Mouse (Mus musculus): ENCODE measurements at regions not wholly inside any gene's neighbourhood (a gene's known extent, or its start where the extent isn't known, plus 50 kb on each side); places are given as distances from the start of the nearest gene placed in this dataset.

DNA sequence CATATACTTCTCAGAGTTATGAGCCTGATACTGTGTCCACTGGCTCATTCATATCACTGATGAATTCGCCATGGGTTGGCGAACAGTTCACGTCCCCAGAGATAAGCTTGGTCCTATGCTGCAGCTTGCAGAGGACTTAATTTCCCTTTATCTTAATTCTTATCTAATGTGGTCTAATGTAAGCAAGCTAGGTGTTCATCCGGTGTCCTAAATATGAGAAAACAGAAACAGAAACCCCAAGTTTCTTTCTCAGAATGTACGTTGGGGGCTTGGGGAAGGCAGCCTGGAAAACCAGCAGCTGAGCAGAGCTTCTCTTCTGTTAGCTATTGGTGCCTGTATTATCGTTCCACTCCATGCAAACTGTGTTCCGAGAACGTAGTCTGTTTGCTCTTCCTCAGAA lies 170.1 kb downstream of the 1700064H15Rik start:
- 87% methylated on average over 8 of the region's 8 CpGs for WGBS
- H3K4me1 ChIP-seq (ENCODE audit: control insufficient read depth, insufficient read depth, low read length), result no peaks in the 10 kb centered on the region
- H3K9me3 ChIP-seq (ENCODE audit: control insufficient read depth, low read length), result no peaks in the 10 kb centered on the region
- H3K36me3 ChIP-seq (ENCODE audit: control insufficient read depth, insufficient read depth, low read length), result no peaks in the 10 kb centered on the region
- H3K9ac ChIP-seq (ENCODE audit: low read length), result no peak overlapping the region
- H3K4me2 ChIP-seq, result no peak overlapping the region
- ATAC-seq (ENCODE audit: low FRiP score), result no peak
- H3K4me3 ChIP-seq (ENCODE audit: low read depth, low read length), result no peak overlapping the region
- no peaks in the 10 kb centered on the region for H3K27me3 ChIP-seq (ENCODE audit: control insufficient read depth, insufficient read depth, low read length)
- H3K27ac ChIP-seq (ENCODE audit: low read depth, low read length), result no peak overlapping the region
- no peak for DNase-seq (ENCODE audit: low spot score, missing footprints)

DNA sequence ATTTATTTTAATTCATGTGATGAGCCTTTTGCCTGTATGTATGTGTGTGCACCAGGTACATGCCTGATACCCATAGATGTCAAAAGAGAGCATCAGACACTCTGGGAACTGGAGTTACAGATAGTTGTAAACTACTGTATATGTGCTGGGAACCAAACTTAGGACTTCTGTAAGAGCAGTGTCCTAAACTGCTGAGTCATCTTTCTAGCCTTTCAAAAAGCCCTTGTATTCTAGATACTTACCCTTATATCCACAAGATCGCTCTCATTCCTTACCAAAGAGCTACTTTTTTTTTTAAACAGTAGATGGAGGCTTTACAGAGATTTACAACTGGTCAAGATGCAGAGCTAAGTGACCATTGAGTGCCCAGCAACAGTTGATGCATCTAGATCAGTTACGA lies 171.0 kb downstream of the 1700064H15Rik start:
- Histone ChIP-seq H3K4me3 (ENCODE audit: low read depth, low read length) (no peak overlapping the region), H3K27me3 (ENCODE audit: control insufficient read depth, insufficient read depth, low read length) (no peaks in the 10 kb centered on the region), H3K36me3 (ENCODE audit: control insufficient read depth, insufficient read depth, low read length) (no peaks in the 10 kb centered on the region), H3K9me3 (ENCODE audit: control insufficient read depth, low read length) (no peaks in the 10 kb centered on the region), H3K9ac (ENCODE audit: low read length) (no peak overlapping the region), H3K4me2 (no peak overlapping the region), H3K27ac (ENCODE audit: low read depth, low read length) (no peak overlapping the region), H3K4me1 (ENCODE audit: control insufficient read depth, insufficient read depth, low read length) (no peaks in the 10 kb centered on the region)
- 92% methylated on average over 2 of the region's 2 CpGs for WGBS
- DNase-seq (ENCODE audit: low spot score, missing footprints) (no peak), ATAC-seq (ENCODE audit: low FRiP score) (no peak)

DNA sequence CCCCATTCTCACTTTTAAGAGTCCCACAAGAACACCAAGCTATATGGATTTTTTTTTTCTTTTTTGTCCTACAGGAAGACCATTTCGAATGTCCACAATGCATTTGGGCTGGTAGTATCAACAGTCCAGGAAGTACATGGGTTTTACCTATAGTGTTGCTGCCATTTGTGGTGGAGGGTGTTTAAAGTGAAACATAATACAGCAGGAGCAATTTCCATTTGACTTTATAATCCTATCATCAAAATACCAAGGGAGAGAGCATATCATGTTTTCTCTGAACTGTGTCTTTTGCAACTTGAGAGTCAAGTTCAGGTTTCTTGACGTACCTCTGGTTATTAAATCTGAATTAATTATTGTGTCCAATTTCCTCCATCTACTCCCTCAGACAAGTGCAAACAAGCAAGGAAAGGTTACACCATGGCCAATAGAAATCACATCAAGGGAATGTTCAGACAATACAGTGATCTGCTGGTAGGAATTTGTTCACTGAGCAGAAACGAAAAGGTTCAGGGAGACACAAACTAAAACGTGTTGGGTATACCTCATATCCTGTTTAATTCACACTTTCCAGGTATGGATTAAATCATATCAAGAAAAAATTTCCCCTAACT lies 172.5 kb downstream of the 1700064H15Rik start:
- Histone ChIP-seq H3K9ac (ENCODE audit: low read length) (no peak overlapping the region), H3K4me1 (ENCODE audit: control insufficient read depth, insufficient read depth, low read length) (no peaks in the 10 kb centered on the region), H3K4me2 (no peak overlapping the region), H3K27ac (ENCODE audit: low read depth, low read length) (no peak overlapping the region), H3K27me3 (ENCODE audit: control insufficient read depth, insufficient read depth, low read length) (no peaks in the 10 kb centered on the region), H3K36me3 (ENCODE audit: control insufficient read depth, insufficient read depth, low read length) (no peaks in the 10 kb centered on the region), H3K9me3 (ENCODE audit: control insufficient read depth, low read length) (no peaks in the 10 kb centered on the region), H3K4me3 (ENCODE audit: low read depth, low read length) (no peak overlapping the region)
- 83% methylated on average over 4 of the region's 4 CpGs for WGBS
- no peak for ATAC-seq (ENCODE audit: low FRiP score)
- DNase-seq (ENCODE audit: low spot score, missing footprints), result no peak

DNA sequence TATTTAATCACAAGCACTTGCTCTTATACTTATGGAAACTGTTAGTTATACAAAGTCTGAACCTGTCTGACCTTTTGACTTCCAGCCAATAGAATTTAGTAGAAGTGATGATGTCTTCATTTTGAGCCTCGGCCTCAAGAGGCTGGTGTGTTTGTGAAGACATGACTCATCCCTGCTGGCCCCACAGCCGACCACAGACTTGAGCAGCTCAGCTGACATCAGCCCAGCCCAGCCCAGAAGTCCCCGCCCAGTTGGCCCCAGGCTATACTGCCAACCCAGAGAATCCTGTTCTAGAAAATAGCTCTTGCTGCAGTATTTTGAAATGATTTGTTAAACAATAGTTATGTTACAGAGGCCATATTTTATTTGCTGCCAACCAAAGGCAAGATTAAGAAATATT lies 177.5 kb downstream of the 1700064H15Rik start:
- DNase-seq (ENCODE audit: low spot score, missing footprints), result no peak
- WGBS, result 48% methylated on average over 3 of the region's 3 CpGs
- Histone ChIP-seq H3K4me3 (ENCODE audit: low read depth, low read length) (no peak overlapping the region), H3K36me3 (ENCODE audit: control insufficient read depth, insufficient read depth, low read length) (no peaks in the 10 kb centered on the region), H3K27ac (ENCODE audit: low read depth, low read length) (no peak overlapping the region), H3K27me3 (ENCODE audit: control insufficient read depth, insufficient read depth, low read length) (no peaks in the 10 kb centered on the region), H3K4me1 (ENCODE audit: control insufficient read depth, insufficient read depth, low read length) (no peaks in the 10 kb centered on the region), H3K9ac (ENCODE audit: low read length) (no peak overlapping the region), H3K9me3 (ENCODE audit: control insufficient read depth, low read length) (no peaks in the 10 kb centered on the region), H3K4me2 (no peak overlapping the region)
- peak; percentile 54; the same call in 1 of the 2 replicates for ATAC-seq (ENCODE audit: low FRiP score)

DNA sequence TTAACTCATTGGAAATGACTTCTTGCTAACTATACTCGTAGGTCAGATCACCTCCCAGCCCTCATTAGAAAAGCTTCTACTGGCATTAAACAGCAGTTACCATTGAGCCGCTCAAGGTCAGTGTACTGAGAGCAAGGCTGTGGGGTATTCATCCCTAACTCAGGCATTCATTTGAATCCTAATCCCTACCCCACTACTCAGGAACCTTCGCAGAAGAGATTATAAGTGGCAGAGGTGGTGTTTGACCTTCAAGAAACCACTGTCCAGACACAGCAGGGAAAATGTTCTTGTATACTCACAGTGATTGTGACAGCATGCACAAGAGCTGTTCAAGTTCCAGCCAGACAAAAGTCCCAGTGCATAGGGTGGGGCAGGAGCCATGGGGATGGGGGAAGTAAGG lies 179.5 kb downstream of the 1700064H15Rik start:
- ATAC-seq (ENCODE audit: low FRiP score), result no peak
- H3K4me2 ChIP-seq, result no peak overlapping the region
- no peaks in the 10 kb centered on the region for H3K36me3 ChIP-seq (ENCODE audit: control insufficient read depth, insufficient read depth, low read length)
- H3K9me3 ChIP-seq (ENCODE audit: control insufficient read depth, low read length), result no peaks in the 10 kb centered on the region
- no peak overlapping the region for H3K9ac ChIP-seq (ENCODE audit: low read length)
- whole genome bisulfite sequencing, result 76% methylated on average over 3 of the region's 3 CpGs
- H3K27ac ChIP-seq (ENCODE audit: low read depth, low read length), result no peak overlapping the region
- DNase-seq (ENCODE audit: low spot score, missing footprints), result no peak
- no peak overlapping the region for H3K4me3 ChIP-seq (ENCODE audit: low read depth, low read length)
- no peaks in the 10 kb centered on the region for H3K27me3 ChIP-seq (ENCODE audit: control insufficient read depth, insufficient read depth, low read length)
- no peaks in the 10 kb centered on the region for H3K4me1 ChIP-seq (ENCODE audit: control insufficient read depth, insufficient read depth, low read length)

DNA sequence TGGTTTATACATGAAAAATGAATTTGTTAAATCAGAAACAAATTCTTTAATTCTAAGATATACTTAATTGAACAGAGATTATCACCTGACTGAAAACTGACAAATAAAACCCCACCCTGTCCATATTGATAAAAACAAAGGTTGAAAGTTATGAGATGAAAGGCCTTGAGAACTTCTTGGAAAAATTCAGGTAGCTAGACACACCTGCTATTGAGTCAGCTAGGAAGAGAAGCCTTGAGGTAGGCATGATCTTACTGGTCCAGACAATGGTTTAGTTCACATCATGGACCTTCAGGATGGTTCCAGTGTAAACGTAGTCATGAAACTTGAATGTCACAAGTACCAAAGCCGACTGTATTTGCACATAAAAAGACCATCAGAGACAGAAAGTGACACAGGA lies 180.3 kb downstream of the 1700064H15Rik start:
- DNase-seq (ENCODE audit: low spot score, missing footprints) (no peak), ATAC-seq (ENCODE audit: low FRiP score) (no peak)
- H3K27ac ChIP-seq (ENCODE audit: low read depth, low read length), result no peak overlapping the region
- H3K9me3 ChIP-seq (ENCODE audit: control insufficient read depth, low read length), result no peaks in the 10 kb centered on the region
- no peaks in the 10 kb centered on the region for H3K36me3 ChIP-seq (ENCODE audit: control insufficient read depth, insufficient read depth, low read length)
- no peaks in the 10 kb centered on the region for H3K4me1 ChIP-seq (ENCODE audit: control insufficient read depth, insufficient read depth, low read length)
- no peaks in the 10 kb centered on the region for H3K27me3 ChIP-seq (ENCODE audit: control insufficient read depth, insufficient read depth, low read length)
- no peak overlapping the region for H3K4me2 ChIP-seq
- H3K9ac ChIP-seq (ENCODE audit: low read length), result no peak overlapping the region
- no peak overlapping the region for H3K4me3 ChIP-seq (ENCODE audit: low read depth, low read length)
- WGBS, result 83% methylated on average over 2 of the region's 2 CpGs

DNA sequence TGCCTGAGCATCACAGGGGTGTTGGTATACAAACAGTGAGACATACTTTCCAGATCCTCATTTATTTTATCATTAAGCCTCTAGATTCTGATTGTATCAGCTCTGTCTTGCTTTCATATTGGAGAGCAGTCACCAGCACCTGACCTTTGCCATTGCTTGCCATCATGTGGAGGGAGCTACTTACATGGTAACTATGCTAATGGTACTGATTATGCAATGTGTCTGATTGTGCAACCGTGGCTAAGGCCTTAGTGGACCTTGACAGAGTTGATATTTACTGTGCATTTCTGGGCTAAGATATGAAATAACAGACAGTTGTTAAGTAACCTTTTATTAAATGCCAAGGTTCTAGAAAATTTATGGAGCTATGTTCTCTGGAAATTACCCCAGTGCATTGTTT lies 180.7 kb downstream of the 1700064H15Rik start:
- Histone ChIP-seq H3K9ac (ENCODE audit: low read length) (no peak overlapping the region), H3K4me2 (no peak overlapping the region), H3K4me3 (ENCODE audit: low read depth, low read length) (no peak overlapping the region), H3K27me3 (ENCODE audit: control insufficient read depth, insufficient read depth, low read length) (no peaks in the 10 kb centered on the region), H3K9me3 (ENCODE audit: control insufficient read depth, low read length) (no peaks in the 10 kb centered on the region), H3K27ac (ENCODE audit: low read depth, low read length) (no peak overlapping the region), H3K4me1 (ENCODE audit: control insufficient read depth, insufficient read depth, low read length) (no peaks in the 10 kb centered on the region), H3K36me3 (ENCODE audit: control insufficient read depth, insufficient read depth, low read length) (no peaks in the 10 kb centered on the region)
- WGBS, result 79% methylated on average over 1 of the region's 1 CpGs
- DNase-seq (ENCODE audit: low spot score, missing footprints) (no peak), ATAC-seq (ENCODE audit: low FRiP score) (no peak)

DNA sequence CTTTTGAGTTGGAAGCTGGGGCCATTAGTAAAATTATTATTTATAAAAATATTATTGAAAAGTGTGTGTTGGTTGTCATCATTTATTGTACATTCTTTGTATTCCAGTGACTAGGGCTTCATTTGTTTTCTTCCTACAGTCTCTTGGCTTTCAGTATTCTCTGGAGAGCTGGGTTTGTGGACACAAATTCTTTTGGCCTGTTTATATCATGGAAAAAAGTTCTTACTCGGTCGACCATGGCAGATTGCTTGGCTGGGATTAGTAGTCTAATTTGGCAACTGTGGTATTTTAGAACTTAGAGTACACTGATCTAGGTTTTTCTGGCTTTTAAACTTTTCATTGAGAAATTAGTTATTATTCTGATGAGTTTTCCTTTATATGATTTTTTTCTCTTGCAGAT lies 183.6 kb downstream of the 1700064H15Rik start:
- DNase-seq (ENCODE audit: low spot score, missing footprints), result no peak
- 72% methylated on average over 2 of the region's 2 CpGs for WGBS
- Histone ChIP-seq H3K4me1 (ENCODE audit: control insufficient read depth, insufficient read depth, low read length) (no peaks in the 10 kb centered on the region), H3K4me2 (no peak overlapping the region), H3K27me3 (ENCODE audit: control insufficient read depth, insufficient read depth, low read length) (no peaks in the 10 kb centered on the region), H3K36me3 (ENCODE audit: control insufficient read depth, insufficient read depth, low read length) (no peaks in the 10 kb centered on the region), H3K4me3 (ENCODE audit: low read depth, low read length) (no peak overlapping the region), H3K27ac (ENCODE audit: low read depth, low read length) (no peak overlapping the region), H3K9ac (ENCODE audit: low read length) (no peak overlapping the region), H3K9me3 (ENCODE audit: control insufficient read depth, low read length) (no peaks in the 10 kb centered on the region)
- ATAC-seq (ENCODE audit: low FRiP score), result no peak

DNA sequence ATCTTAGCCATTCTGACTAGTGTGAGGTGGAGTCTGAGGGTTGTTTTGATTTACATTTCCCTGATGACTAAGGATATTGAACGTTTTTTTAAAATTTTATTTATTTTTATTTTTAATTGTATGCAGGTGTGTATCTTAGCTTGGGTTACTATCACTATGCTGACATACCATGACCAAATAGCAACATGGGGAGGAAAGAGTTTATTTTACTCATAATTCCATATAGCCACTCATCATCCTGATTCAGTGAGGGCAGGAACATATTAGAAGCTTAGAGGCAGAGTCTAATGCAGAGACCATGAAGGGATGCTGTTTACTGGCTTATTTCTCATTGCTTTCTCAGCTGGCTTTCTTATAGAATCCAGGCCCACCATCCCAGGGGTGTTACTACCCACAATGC lies 186.7 kb downstream of the 1700064H15Rik start:
- no peaks in the 10 kb centered on the region for H3K27me3 ChIP-seq (ENCODE audit: control insufficient read depth, insufficient read depth, low read length)
- H3K9ac ChIP-seq (ENCODE audit: low read length), result no peak overlapping the region
- no peak overlapping the region for H3K27ac ChIP-seq (ENCODE audit: low read depth, low read length)
- ATAC-seq (ENCODE audit: low FRiP score) (no peak), DNase-seq (ENCODE audit: low spot score, missing footprints) (no peak)
- H3K36me3 ChIP-seq (ENCODE audit: control insufficient read depth, insufficient read depth, low read length), result no peaks in the 10 kb centered on the region
- H3K4me2 ChIP-seq, result no peak overlapping the region
- H3K4me1 ChIP-seq (ENCODE audit: control insufficient read depth, insufficient read depth, low read length), result no peaks in the 10 kb centered on the region
- no peak overlapping the region for H3K4me3 ChIP-seq (ENCODE audit: low read depth, low read length)
- WGBS, result 73% methylated on average over 1 of the region's 1 CpGs
- no peaks in the 10 kb centered on the region for H3K9me3 ChIP-seq (ENCODE audit: control insufficient read depth, low read length)

DNA sequence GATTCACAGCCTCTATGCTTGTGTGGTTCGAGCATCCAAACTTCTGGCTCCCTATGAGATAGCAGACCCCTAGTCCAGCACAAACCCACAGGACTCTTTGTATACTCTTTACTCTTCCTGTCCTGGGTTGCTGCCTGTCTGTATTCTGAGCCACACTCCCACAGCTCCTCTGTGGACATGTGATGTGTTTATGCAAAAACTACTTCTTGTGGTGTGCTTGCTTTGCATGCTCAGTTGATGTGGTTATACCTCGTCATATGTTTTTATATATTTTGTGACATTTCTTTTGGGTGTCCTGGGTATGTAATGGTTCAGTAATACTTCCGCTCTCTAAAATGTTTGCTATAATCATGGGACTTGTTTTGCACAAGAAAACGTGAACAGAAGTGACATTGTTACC lies 198.3 kb downstream of the 1700064H15Rik start:
- WGBS, result 78% methylated on average over 4 of the region's 4 CpGs

More for the DNA sequence above, 198.3 kb downstream of the 1700064H15Rik start:
- ATAC-seq (ENCODE audit: low FRiP score), result no peak
- Histone ChIP-seq H3K27me3 (ENCODE audit: control insufficient read depth, insufficient read depth, low read length) (no peaks in the 10 kb centered on the region), H3K4me1 (ENCODE audit: control insufficient read depth, insufficient read depth, low read length) (no peaks in the 10 kb centered on the region), H3K4me2 (no peak overlapping the region), H3K9me3 (ENCODE audit: control insufficient read depth, low read length) (no peaks in the 10 kb centered on the region), H3K27ac (ENCODE audit: low read depth, low read length) (no peak overlapping the region), H3K36me3 (ENCODE audit: control insufficient read depth, insufficient read depth, low read length) (no peaks in the 10 kb centered on the region), H3K4me3 (ENCODE audit: low read depth, low read length) (no peak overlapping the region), H3K9ac (ENCODE audit: low read length) (no peak overlapping the region)
- DNase-seq (ENCODE audit: low spot score, missing footprints), result no peak
